Mouse (Mus musculus): ENCODE data around the gene Ninj2.

Gene Ninj2

DNA sequence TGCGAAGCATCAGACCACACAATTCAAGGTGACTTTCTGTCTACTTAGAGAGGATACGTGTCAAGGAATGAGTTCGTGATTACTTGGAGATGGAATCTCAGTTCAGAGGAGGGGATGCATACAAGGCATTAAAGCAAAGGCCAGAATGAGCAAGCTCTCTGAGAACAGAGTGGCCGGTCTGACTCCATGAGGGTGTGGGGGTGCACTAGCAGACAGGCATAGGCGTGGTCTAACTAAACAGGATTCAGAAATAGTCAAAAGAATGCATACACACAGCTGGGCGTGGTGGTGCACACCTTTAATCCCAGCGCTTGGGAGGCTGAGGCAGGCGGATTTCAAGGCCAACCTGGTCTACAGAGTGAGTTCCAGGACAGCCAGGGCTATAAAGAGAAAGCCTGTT lies 33.3 kb downstream of the Ninj2 start:
- CTCF ChIA-PET: interaction anchor here (0.6 kb wide), 1 partner anchor 31 kb away, joined by 3 read pairs; no protein-coding TSS in a partner anchor

DNA sequence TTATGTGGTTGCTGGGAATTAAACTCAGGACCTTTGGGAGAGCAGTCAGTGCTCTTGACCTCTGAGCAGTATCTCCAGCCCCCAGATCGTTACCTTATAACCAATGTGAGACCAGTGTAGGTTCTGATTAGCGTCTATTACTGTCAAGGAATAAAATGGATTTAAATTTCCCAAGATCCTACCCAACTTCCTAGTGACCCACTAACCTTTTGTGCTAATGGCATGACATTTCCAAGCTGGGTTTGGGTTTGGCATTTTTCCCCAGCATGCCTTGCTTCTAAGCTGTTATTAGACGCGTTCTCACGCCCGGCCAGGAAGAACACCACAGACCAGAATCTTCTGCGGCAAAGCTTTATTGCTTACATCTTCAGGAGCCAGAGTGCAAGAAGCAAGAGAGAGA lies 34.2 kb downstream of the Ninj2 start:
- CTCF ChIA-PET: no interaction called here

DNA sequence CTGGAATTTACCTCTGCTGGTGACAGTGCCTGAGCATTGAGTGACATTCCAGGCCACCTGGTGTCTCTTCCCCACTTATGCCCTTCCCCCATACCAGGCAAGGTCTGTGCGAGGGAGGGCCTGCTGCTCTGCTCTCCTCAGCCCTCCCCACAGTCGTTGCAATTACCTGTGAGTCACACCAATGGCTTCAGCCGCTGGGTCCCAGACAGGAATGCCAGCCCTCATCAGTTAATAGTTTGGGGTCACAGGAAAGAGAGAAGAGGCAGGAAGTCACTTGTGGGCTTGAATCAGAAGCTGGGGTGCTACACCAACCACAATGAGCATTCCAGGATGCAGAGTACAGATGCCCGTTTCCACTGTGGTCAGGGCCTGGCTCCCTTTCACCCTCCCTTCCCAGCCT lies 41.6 kb downstream of the Ninj2 start:
- CTCF ChIA-PET: no interaction called here

DNA sequence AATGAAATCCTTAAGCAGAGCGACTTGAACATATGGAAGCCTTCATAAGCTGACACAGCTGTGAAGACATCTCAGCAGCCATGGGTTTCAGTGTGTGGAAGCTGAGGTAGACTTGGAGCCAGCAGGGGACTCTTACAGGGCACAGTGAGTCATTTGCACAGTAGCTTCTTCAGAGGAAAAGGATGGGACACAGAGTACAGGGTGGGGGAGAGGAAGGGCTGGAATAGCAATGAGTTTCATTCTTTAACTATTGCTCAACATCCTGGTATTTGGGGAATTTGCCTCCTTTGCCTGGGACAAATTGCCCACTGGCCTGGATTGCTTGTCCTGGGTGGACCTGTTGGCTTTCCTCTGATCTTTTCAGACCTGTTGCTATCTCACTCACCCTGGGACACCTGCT lies 52.3 kb downstream of the Ninj2 start:
- CTCF ChIA-PET: no interaction called here

DNA sequence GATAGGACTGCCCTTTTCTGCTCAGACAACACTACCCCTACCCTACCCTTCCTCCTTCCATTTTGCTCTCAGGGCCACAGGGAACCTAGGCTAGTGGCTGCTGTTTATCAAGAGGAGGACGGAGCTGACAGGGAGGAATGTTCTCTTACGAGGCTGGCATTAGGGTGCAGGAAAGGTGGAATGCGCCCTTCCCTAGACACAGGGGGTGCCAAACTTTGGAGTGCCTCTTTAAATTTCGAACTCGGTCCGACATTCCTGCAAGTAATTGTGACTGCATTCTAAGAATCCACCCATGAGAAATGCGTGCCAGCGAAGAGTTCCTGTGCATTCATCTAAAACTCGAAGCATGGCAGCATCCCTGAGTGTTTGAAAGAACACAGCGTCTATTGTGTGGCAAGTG lies 53.5 kb downstream of the Ninj2 start:
- CTCF ChIA-PET: no interaction called here

DNA sequence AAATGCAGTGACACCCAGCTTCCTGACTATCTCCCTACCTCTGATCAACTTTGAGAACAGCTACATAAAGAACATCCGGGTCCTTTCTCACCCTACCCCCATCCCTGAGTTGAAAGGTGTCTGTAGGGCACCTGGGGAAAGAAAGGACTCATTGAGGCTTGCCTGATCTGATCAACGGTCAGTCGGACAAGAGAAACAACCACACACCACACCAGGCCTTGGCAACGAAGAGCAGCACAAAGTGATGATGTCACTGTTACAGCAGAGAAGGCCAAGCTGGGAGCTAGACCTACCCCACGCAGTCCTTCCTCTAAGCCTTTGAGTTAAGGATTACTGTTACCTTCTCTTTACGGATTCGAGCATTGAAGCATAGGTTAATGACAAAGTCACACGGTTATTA lies 54.3 kb downstream of the Ninj2 start:
- CTCF ChIA-PET: no interaction called here

DNA sequence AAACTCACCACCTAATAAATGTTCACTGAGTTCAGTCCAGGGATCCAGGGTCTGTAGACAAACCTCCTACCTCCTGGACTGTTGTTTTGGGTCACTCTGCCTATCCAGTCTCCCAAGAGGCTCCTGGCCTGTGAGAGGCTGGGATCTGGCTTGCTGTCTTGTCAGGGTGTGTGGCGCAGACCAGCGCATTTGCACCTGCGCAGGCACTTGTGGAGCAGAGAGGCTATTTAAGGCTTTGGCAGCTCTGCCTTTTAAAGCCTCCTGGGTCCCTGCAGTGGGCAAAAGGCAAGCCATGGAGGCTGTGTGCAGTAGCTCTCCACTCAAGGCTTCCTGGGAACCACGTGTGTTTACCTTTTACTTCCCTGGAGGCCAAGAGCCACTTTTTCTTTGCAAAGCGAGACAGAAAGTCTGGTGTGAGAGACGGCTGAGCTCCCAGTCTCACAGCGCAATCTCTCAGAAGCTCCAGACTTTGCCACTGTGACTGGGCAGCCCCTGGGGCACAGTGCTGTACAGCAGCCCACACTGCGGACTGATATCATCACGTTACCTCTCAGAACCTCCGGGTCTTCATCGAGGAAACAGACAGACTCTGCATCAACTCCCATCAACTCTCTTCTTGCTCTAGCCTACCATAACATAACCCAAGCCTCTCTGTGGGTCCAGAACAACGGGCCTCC lies 55.7 kb downstream of the Ninj2 start:
- CTCF ChIA-PET: no interaction called here

DNA sequence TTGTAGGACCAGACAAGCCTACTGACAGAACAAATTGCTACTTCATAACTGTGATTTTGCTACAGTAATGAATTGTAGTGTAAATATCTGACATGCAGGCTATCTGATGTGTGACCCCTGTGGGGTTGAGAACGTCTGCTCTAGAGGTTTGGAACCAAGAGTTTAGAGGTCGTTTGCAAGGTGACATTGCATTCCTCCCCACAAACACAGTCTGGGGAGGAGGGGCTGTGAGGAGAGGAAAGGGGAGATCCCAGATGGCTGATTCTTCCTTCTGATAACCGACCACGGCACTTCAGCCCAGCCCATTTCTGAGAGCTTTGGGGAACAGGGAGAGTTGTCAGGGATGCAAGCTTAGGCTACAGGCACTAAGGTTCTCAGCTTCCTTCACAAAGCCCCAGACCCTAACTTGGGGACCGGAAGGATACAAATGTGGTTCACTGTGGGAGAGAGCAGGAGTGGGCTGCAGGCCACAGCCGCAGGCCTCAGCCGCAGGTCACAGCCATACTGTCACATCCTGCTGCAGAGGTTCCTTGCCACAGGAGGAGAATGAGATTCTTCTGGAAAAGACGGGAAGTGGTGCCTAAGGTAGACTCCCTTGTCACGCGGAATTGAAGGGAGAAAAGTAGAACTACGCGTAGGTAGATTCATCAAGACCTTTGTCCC lies 56.4 kb downstream of the Ninj2 start:
- CTCF ChIA-PET: no interaction called here

DNA sequence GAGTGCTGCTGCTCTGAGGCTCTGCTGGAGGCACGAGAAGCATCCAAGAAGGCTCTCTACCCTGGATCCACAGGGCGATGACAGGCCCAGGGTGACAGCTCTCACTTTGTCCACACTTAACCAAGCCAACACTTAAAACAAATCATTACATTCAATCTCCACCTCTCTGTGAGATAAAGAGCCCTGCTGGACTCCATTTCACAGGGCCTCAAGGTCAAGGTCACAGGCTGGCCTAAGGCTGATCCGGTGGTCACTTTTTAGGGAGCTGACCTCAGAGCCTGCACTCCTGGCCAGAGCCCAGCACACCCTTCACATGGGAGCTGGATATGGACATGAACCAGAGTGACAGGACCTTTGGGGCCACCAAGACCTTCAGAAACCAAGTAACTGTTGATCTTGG lies 57.1 kb downstream of the Ninj2 start:
- CTCF ChIA-PET: interaction anchor here (0.6 kb wide), 1 partner anchor 40 kb away, joined by 3 read pairs; no protein-coding TSS in a partner anchor

DNA sequence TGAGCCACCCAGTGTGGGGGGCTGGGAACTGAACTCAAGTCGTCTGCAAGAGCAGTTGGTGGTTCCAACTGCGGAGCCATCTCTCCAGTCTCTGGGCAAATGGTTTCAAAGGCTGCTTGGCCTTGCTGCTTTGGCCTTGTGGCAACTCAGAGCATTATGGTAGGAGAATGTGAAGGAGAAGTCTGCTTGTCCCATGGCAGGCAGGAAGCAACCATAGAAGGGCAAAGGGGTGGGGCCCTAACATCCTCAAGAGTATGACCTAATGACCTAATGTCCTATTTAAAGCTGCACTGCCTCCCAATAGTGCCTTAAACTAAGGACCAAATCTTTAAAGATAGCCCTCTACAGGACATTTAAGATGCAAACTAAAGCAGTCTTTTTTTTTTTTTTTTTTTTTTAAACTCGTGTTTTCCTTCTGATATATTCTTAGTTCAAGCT lies 58.5 kb downstream of the Ninj2 start:
- CTCF ChIA-PET: interaction anchor here (0.6 kb wide), 3 partner anchors 27 to 913 kb away, joined by 3 to 6 read pairs (median 4); no protein-coding TSS in a partner anchor

DNA sequence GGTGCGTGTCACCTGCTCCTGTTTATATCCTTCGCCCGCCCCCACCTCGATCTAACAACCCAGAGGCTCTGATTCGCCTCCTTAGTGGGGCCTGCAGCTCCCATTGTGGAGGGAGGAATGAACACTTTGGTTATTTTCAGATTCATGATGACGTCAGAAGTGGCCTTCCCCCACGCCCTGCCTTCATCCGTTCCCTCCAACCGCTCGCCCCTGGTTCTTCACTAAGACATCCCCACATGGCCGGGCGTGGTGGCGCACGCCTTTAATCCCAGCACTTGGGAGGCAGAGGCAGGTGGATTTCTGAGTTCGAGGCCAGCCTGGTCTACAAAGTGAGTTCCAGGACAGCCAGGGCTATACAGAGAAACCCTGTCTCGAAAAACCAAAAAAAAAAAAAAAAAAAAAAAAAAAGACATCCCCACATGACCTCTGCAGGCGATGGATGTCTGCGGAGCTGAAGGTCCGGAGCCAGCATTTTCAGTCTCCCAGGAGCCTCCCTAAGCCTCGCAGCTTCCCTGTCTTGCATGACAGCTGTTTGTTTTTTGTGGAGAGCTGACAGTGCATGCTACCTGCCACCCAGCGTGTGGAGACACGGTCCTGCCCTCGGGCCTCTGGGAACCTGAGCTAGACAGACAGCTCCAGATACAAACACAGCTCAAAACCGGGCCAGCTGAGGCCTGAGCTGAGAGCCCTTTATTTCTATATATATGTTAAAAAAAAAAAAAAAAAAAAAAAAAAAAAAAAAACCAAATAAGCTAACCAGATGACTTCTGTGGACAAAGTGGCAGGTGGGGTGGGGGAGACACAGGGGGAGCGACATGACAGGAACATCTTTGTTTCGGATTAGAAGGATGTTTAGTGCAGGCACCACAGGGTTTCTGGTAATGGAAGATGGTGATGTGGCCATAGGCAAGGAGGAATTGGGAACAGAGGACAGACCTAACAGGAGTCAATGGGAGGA lies 59.9 kb downstream of the Ninj2 start:
- CTCF ChIA-PET: no interaction called here

DNA sequence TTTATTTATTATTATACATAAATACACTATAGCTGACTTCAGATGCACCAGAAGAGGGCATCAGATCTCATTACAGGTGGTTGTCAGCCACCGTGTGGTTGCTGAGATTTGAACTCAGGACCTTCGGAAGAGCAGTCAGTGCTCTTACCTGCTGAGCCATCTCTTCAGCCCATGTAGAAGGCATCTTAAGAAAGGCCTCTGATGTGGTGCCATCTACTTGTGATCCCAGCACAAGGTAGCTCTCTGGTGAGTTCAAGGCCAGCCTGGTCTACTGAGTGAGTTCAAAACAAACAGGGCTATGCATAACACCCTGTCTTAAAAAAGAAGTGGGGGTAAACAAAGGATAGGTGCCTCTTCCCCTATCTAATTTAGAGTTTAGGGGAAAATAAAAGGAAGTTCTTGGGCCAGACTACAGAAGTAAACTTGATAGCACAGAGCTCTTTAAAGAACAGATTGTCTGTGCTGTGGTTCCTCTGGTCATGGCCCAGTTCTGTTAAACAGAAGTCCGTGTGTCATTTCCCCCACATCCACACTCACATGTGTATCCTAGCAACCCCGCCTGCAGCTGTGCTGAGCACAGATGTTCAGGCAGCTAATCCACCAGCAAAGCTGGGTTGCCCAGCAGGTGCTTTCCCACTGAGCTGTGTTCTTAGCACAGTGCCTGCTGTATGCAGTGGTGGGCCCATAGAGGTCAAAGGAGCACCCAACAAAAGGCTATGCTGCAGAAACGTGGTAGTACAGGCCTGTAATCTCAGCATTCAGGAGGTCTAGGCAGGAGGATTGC lies 61.6 kb downstream of the Ninj2 start:
- CTCF ChIA-PET: no interaction called here

DNA sequence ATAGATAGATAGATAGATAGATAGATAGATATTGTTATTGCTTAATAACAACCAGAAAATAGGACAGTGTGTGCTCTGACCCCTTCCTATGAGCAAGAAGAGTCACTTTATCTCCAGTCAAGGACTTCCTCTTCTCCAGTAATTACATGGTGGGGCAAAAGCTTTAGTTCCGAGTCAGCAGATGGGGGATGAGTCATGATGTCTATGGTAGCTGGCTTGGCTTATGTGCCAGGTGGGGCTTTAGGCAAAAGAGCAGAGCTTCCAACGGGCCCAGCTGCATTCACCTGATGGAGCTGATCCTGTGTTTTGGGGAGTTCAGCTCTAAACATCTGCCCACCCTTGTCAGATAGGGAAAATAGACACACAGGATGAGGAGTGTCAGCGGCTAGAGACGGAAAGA lies 62.4 kb downstream of the Ninj2 start:
- CTCF ChIA-PET: no interaction called here

DNA sequence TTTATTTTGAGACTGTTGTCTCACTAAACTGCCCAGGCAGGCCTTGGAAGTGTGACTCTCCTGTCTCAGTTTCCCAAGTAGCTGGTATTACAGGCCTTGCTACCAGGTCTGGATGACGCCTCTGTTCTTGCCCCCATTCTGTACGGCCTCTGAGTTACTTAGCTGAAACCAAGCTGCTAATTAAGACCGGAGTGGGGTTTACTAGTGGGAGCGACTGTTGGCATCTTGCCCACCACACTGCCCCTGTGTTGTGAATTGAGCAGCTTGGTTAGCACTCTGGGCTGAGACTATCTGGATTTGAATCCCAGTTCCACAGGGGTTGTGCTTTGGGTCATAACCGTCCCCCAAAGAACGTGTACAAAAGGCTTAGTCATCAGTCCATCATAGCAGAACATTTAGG lies 64.3 kb downstream of the Ninj2 start:
- CTCF ChIA-PET: interaction anchor here (0.6 to 0.7 kb wide), 2 partner anchors 31 to 36 kb away, joined by 3 to 5 read pairs; no protein-coding TSS in a partner anchor

DNA sequence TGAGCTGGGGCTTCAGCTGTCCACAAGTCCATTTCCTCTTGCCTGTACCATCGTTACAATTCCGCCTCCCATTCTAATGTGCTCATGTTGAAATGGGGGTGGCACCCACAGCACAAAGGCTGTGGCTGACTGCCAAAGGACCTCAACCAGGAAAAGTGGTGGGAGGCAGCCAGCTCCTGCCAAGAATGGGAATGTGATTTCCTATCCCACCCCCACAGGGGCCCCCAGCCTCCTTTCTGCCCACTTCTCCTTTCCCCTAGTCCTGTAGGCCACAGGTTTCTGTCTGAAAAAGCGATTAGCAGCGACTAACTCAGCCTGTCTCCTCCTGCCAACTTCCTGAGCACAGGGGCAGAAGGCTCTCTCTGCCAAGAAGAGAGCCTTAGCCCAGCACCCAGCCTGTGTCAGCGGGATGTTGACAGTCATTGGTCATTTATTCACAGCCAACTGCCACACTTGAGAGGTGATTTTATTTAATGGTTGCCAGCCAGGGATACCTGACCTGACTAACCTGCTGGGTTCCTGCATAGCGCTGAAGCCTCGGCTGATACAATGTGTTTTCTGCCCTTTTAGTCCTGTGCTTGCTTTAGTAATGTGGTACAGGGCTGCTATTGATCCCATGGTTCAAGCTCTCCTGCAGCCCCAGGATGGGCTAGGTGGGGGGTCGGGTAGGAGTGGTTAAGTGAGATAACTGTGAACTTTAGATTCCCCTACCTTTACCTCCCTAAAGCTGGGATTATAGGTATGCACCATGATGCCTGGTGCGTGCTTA lies 66.2 kb downstream of the Ninj2 start:
- CTCF ChIA-PET: interaction anchor here (0.7 to 1.0 kb wide), 2 partner anchors 19 to 39 kb away, joined by 3 to 7 read pairs; no protein-coding TSS in a partner anchor

DNA sequence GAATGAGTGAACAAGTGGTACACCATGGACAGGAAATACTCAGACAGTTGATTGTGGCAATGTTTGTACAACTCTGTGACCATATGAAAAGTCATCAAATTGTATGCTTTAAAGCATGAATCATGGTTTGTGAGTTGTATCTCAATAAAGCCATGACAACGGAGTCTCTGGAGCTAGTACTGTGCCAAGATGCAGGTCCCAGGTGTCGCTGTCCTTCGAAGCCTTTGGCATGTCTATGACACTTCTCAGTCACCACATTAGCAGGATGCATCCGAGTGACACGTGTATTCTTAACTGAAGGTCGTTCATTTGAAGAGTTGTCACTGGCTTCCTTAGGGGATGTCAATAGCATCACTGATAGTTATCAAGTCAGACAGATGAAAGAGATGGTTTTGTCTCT lies 69.8 kb downstream of the Ninj2 start:
- CTCF ChIA-PET: interaction anchor here (0.7 kb wide), 2 partner anchors 11 to 103 kb away, joined by 3 to 5 read pairs; no protein-coding TSS in a partner anchor

DNA sequence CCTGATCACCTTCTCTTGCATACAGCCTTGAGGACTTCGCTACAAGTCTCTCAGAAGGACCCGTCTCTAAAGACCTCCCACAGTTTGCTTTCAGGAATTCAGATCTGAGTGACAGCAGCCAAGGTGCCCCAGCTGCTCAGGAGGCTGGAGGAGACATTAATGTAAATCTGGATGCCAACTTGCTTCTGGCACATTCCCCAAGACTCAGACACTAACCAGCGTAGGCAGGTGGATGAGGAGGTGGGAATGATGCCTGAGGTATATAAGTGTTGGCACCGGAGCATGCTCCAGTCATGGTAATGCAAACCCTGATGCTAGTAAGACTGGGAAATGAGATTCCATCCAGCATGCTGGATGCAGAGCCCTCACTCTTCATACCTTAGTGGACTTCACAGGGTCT lies 71.6 kb downstream of the Ninj2 start:
- CTCF ChIA-PET: interaction anchor here (1.2 kb wide), 1 partner anchor 9 kb away, joined by 5 read pairs; no protein-coding TSS in a partner anchor

DNA sequence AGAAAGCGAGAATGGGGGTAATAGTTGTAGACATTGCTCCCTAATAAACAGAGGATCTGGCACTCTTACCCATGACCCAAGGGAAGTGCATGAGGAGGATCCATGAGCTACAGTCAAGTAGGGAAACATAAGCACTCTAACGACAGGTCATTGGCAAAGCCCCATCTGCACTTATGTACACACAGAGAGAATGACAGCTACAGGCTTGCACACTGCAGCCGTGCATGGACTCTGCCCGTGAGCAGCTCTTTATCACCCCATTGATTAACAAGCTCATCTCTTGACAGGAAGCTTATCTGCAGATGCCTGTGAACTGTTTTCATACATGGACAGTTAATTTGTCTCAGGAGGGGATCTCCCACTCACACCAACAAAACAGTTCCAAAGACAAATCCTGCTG lies 74.4 kb downstream of the Ninj2 start:
- CTCF ChIA-PET: interaction anchor here (0.5 kb wide), 1 partner anchor 125 kb away, joined by 3 read pairs; no protein-coding TSS in a partner anchor

DNA sequence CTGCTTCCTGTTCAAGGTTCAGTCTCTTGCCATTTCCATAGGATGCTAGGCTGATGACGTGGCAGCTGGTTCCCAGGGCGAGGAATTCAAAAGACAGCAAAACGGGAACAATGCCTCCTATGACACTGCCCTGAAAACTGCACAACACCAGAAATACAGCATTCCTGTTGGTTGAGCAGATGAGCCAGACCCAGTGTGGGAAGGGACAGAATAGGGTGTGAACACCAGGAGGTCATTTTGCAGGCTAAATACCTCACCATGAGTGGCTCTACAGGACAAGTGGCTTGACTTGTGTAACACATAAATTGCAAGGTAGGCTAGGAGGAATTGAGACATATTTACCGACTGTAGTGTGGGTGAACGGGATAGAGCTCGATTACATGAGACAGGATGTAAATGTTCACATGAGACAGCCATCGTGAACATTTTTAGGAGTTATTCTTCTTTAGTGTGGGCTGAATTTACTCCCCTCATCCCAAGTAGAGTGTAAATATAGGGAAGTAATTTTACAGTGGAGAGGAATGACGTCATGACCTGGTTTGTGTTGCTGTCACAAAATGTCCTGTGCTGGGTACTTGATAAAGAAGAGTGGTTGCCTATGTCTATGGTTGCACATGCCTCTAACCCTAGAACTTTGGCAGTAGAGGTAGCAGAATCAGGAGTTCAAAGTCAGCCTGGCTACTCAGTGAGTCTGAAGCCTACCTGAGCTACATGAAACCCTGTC lies 79.3 kb downstream of the Ninj2 start:
- CTCF ChIA-PET: no interaction called here

Data from spleen, embryonic (tissue).